Mouse (Mus musculus) heart, adult 2 months (tissue): ENCODE measurements around the gene Gm20388. TPM values are rescaled to one million over a fixed set of nuclear protein-coding genes. Genes with fewer than 3 reads are reported as not detected.
"Not testable (repeated sequence)": the region's sequence is repeated elsewhere in the genome, so short reads cannot be mapped to it uniquely, and the experiment has no call there.

Experiments used
- DNase-seq, 2 experiments: peaks; one replicate each; pipeline ENCODE4 v3.0.0; 2021
- H3K27ac ChIP-seq: fragments of 200-600 bp; 2 replicates; pipeline ENCODE4 v1.8.1; 2022
- H3K27me3 ChIP-seq: fragments of 200-500 bp; 2 replicates; pipeline ENCODE4 v1.6.1; 2012; ENCODE audit warnings: mild to moderate bottlenecking, low read length, inconsistent platforms, mixed read lengths; ENCODE audit not compliant: control insufficient read depth, insufficient read depth
- H3K36me3 ChIP-seq: fragments of 200-500 bp; 2 replicates; pipeline ENCODE4 v1.6.1; 2012; ENCODE audit warnings: low read length, inconsistent platforms; ENCODE audit not compliant: control insufficient read depth, insufficient read depth
- H3K4me1 ChIP-seq: fragments of 200-500 bp; 2 replicates; pipeline ENCODE4 v1.6.1; 2011; ENCODE audit warnings: low read length; ENCODE audit not compliant: control insufficient read depth, insufficient read depth
- H3K4me3 ChIP-seq: fragments of 200-600 bp; 2 replicates; pipeline ENCODE4 v1.8.1; 2022
- H3K79me2 ChIP-seq: fragments of 200-500 bp; replicated peaks from 2 replicates; pipeline ENCODE4 v1.6.1; 2012; ENCODE audit warnings: mild to moderate bottlenecking, inconsistent platforms, low read length, moderate library complexity, mixed read lengths; ENCODE audit not compliant: control insufficient read depth, insufficient read depth
- H3K9ac ChIP-seq: fragments of 200-500 bp; 2 replicates; pipeline ENCODE4 v1.6.1; 2012; ENCODE audit warnings: low read depth, mild to moderate bottlenecking, control low read depth, inconsistent platforms, low read length, mixed read lengths
- CTCF ChIP-seq: fragments of 200-600 bp; IDR thresholded peaks from 2 replicates; pipeline ENCODE4 v1.8.1; 2022; ENCODE audit warnings: antibody characterized with exemption, mild to moderate bottlenecking, moderate library complexity
- EP300 ChIP-seq: fragments of 200-500 bp; IDR thresholded peaks from 2 replicates; pipeline ENCODE4 v1.6.1; 2011; ENCODE audit warnings: low read depth, low read length, control low read depth; ENCODE audit not compliant: insufficient read depth
- POLR2A ChIP-seq: fragments of 200-500 bp; IDR thresholded peaks from 2 replicates; pipeline ENCODE4 v1.6.1; 2011; ENCODE audit warnings: mild to moderate bottlenecking, low read depth, low read length, control low read depth; ENCODE audit not compliant: insufficient read depth
- WGBS: fragments of 180-500 bp; shearing (Covaris S2); methylation state at CpG from one replicate; pipeline ENCODE4 v1.1.7; 2018; 5-methylcytosine and 5-hydroxymethylcytosine counted together
- intact Hi-C: fragments of 180-260 bp; cut with DNase I; formaldehyde crosslinking; loops from one replicate; pipeline ENCODE4 v1.15.1; 2025
- polyA plus RNA-seq: library from polyadenylated mRNA; depleted of rRNA; stranded (reverse); fragments of >200 nt; gene quantifications from 2 replicates; pipeline ENCODE4 v1.2.3, GENCODE M21; 2012
- total RNA-seq, 2 experiments: library from RNA; stranded (reverse); gene quantifications; 2 replicates each; pipeline ENCODE4 v1.2.3; 2021

Gene Gm20388
- total and polyA plus RNA-seq, 3 experiments: 1.8 to 32.3 TPM; not detected in 1

GRCm38 (mm10) chr8:121665329-121665728, 1754.7 kb downstream of the Gm20388 start:
- Histone ChIP-seq H3K36me3 (no peaks in the 10 kb centered on the region), H3K4me3 (peak overlapping the region; percentile 39), H3K9ac (peak overlapping the region; percentile 49), H3K79me2 (no peaks in the 10 kb centered on the region), H3K27ac (peak overlapping the region; percentile 83), H3K27me3 (no peaks in the 10 kb centered on the region), H3K4me1 (peaks cover 20% of the 10 kb centered on the region)
- 7% methylated on average over 16 of the region's 16 CpGs for WGBS
- intact Hi-C loops: no loop called here
- DNase-seq: peak; percentile 82 to 89
- TF ChIP-seq POLR2A: peak; percentile 55
- TF ChIP-seq CTCF: no peak
- TF ChIP-seq EP300: peak; percentile 41

GRCm38 (mm10) chr8:121667936-121668500, 1757.4 kb downstream of the Gm20388 start:
- intact Hi-C loops: loop anchor here (1.0 kb wide), 1 partner anchor 49 kb away; no protein-coding TSS in a partner anchor
- Histone ChIP-seq H3K4me1 (peaks cover 17% of the 10 kb centered on the region), H3K27ac (peak overlapping the region; percentile 34; the same call in 1 of the 2 replicates)
- not testable (repeated sequence) for H3K79me2 ChIP-seq, H3K27me3 ChIP-seq, DNase-seq, H3K9ac ChIP-seq, H3K36me3 ChIP-seq, H3K4me3 ChIP-seq
- WGBS: 72% methylated on average over 9 of the region's 9 CpGs
- peak; percentile 24 for TF ChIP-seq CTCF

- no peaks in the 10 kb centered on the region for H3K27me3 ChIP-seq
- 0 out of 2 replicates have a peak overlapping the region, but pooled peaks have one; percentile 22 for H3K9ac ChIP-seq
- H3K4me1 ChIP-seq: peaks cover 17% of the 10 kb centered on the region
- no peak overlapping the region; the same call in 1 of the 2 replicates for H3K4me3 ChIP-seq
- no peak for TF ChIP-seq CTCF
- no peak for TF ChIP-seq EP300
- no peak for TF ChIP-seq POLR2A
- no peaks in the 10 kb centered on the region for H3K79me2 ChIP-seq
- DNase-seq: peak in 1 of 2 experiments; percentile 43
- H3K27ac ChIP-seq: peak overlapping the region; percentile 34
- intact Hi-C loops: no loop called here
- 34% methylated on average over 6 of the region's 6 CpGs for WGBS
- H3K36me3 ChIP-seq: no peaks in the 10 kb centered on the region
Observed at GRCm38 (mm10) chr8:121668553-121668952, 1757.9 kb downstream of the Gm20388 start.

GRCm38 (mm10) chr8:121669208-121669607, 1758.6 kb downstream of the Gm20388 start:
- peak in 1 of 2 experiments; percentile 55 for DNase-seq
- H3K4me3 ChIP-seq: no peak overlapping the region
- WGBS: 37% methylated on average over 8 of the region's 8 CpGs
- no peaks in the 10 kb centered on the region for H3K27me3 ChIP-seq
- no peaks in the 10 kb centered on the region for H3K36me3 ChIP-seq
- peak overlapping the region; percentile 34 for H3K27ac ChIP-seq
- H3K9ac ChIP-seq: no peak overlapping the region
- TF ChIP-seq POLR2A (0 out of 2 replicates have a peak, but pooled peaks have one; percentile 4), CTCF (no peak)
- peaks cover 17% of the 10 kb centered on the region for H3K4me1 ChIP-seq
- intact Hi-C loops: no loop called here
- H3K79me2 ChIP-seq: no peaks in the 10 kb centered on the region

GRCm38 (mm10) chr8:121673153-121673552, 1762.5 kb downstream of the Gm20388 start:
- WGBS: 52% methylated on average over 4 of the region's 4 CpGs
- Histone ChIP-seq H3K36me3 (no peaks in the 10 kb centered on the region), H3K79me2 (no peaks in the 10 kb centered on the region), H3K9ac (no peak overlapping the region), H3K4me1 (peaks cover 12% of the 10 kb centered on the region), H3K4me3 (no peak overlapping the region), H3K27ac (no peak overlapping the region), H3K27me3 (no peaks in the 10 kb centered on the region)
- no peak for TF ChIP-seq CTCF
- TF ChIP-seq EP300: no peak
- no peak for DNase-seq
- intact Hi-C loops: loop anchor here (5.0 kb wide), 1 partner anchor 71 kb away; no protein-coding TSS in a partner anchor

- intact Hi-C loops: loop anchor here (5.0 kb wide), 1 partner anchor 72 kb away; no protein-coding TSS in a partner anchor
- TF ChIP-seq POLR2A (no peak), EP300 (no peak), CTCF (no peak)
Observed at GRCm38 (mm10) chr8:121673917-121674316, 1763.3 kb downstream of the Gm20388 start.

More at GRCm38 (mm10) chr8:121673917-121674316, 1763.3 kb downstream of the Gm20388 start:
- Histone ChIP-seq H3K79me2 (no peaks in the 10 kb centered on the region), H3K4me3 (no peak overlapping the region), H3K27me3 (no peaks in the 10 kb centered on the region), H3K36me3 (no peaks in the 10 kb centered on the region), H3K27ac (no peak overlapping the region), H3K4me1 (peaks cover 6% of the 10 kb centered on the region), H3K9ac (no peak overlapping the region)
- WGBS: 69% methylated on average over 5 of the region's 5 CpGs
- no peak for DNase-seq
